Mouse (Mus musculus): Measurements from ENCODE around the gene Igsf21.

- TF ChIP-seq POLR2A (IDR thresholded peaks at IDR 0.05; ENCODE audit: extremely low read depth, insufficient read depth, low read length): no peak
- TF ChIP-seq CTCF (IDR thresholded peaks at IDR 0.05; ENCODE audit: low read depth, low read length): peak; percentile 23; the same call in 1 of the 2 replicates
Observed at GRCm38 (mm10) chr4:140179576-140179975, 67.0 kb downstream of the Igsf21 start.
